Mouse (Mus musculus): Measurements from ENCODE around the gene S100b.

DNA sequence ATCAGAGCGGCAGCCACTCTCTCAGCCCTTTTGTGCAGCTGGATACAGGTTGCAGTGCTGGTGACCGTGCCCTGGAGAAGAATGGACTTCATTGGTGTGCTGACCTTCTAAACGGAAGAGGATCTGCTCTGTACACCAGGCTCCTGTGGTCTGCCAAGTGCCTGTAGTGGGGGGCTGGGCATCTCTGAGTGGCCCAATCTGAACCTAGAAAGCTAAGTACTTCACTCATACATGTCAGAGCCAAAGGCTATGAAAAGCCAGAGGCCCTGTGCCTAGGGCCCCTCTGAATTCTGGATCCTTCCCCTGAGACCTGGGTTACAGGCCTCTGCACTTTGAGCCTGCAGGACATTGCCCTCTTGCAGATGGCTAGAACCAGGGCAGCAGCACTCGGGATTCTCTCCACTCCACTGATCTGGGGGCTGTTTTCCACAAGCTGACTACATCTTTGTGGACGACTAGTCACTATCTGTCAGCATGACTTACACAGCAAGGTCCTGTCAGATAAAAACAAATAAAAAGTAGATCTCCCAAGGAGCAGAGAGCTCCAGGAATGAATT, 25.0 kb downstream of the S100b start:
- TF ChIP-seq CTCF (conservative IDR thresholded peaks at IDR 0.05; ENCODE audit: insufficient read depth, insufficient read length, low read depth, low read length): no peak
- TF ChIP-seq POLR2A (IDR thresholded peaks at IDR 0.05; ENCODE audit: low read depth, low read length): no peak

Data from kidney, adult 2 months (tissue).